Mouse (Mus musculus): ENCODE data around the gene Tlr4.

Tlr4 gene

DNA sequence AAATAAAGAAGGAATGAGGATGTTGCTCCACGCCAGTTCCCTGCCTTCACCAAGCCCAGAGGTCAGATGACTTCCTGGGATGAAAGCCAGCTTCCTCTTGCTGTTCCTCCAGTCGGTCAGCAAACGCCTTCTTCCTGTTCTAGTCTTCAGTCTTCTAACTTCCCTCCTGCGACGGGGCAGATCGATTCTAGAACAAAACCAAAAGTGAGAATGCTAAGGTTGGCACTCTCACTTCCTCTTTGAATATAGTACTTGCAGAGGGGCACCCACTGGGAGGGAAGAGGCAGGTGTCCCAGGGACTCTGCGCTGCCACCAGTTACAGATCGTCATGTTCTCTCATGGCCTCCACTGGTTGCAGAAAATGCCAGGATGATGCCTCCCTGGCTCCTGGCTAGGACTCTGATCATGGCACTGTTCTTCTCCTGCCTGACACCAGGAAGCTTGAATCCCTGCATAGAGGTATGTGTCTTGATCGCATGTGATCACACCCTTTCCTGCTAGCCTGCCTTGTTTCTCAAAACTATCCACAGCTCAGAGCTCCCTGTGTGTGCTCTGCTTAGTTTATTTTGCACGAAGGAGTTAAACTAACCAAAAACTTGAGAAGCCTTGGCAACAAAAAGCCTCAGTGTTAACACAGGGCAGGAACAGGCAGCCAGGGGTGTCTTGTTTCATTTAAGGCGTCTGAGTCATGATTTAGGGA lies at the start of gene Tlr4:
Tlr4 (plus strand) TSS at position 122 of the 700 bp plus-strand sequence.
- no peak for DNase-seq (ENCODE audit: low read depth, low spot score)

GRCm38 (mm10) chr4:66794283-66794682 lies 33.1 kb upstream of the Tlr4 start:
- DNase-seq (ENCODE audit: low read depth, low spot score) = no peak

DNA sequence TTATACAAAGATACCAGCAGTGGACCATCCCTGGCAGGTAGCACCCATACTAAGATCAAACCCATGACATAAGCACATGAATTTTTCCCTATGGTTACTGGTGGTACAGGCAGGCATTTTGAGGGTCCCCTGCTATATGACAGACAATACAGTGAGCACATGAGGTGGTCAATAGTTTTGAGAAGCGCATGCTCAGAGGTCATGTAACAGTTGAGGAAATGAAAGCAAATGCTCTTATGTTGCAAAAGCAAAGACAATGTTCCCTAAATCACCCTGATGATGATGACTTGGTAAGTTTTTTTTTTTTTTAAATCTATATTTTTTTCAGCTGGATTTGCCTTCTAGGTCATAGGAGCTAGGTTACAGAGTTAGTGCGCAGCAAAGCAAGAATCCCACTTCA lies 30.7 kb upstream of the Tlr4 start:
- no peak for DNase-seq (ENCODE audit: low read depth, low spot score)

DNA sequence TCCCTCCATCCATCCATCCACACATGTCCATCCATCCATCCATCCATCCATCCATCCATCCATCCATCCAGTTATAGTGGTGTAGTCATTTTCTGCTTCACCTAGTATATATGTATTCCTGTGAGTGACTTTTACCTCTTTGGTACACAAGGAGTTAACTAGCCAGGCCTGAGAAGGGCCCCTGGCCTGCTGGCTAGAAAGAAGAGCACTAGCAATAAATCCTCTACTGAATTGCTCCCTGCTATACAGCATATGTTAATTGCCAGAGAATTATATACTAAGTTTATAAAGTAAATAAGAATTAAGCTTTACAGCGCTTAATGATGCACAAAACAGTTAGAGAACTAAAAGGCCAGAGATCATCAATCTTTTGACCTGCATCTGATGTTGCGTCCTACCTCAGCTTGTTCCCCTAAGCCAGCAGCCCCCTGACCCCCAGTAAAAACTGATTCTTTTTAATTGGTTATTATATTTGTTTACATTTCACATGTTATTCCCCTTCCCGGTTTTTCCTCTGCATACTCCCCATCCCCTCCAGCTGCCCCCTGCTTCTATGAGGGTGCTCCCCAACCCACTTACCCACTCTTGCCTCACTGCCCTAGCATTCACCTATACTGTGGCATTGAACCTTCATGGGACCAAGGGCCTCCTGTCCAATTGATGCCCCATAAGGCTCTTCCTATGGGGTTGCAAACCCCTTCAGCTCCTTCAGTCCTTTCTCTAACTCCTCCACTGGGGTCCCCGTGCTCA lies 22.7 kb upstream of the Tlr4 start:
- no peak for DNase-seq (ENCODE audit: low read depth, low spot score)

DNA sequence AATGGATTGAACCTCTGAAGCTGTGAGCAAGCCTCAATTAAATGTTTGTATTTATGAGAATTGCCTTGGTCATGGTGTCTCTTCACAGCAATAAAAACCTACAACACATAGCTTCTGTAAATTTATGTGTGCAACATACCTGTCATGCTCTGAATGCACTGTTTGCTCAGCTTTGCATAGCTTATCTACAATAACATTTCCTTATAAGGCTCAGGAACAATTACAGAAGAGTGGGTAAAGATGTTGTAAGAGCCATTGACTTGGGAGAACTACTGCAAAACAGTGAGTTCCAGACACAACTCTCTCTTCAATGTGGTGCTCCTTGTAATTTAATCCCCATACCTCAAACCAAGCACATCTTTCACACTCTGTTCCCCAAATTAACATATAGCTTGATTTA lies 21.6 kb upstream of the Tlr4 start:
- no peak for DNase-seq (ENCODE audit: low read depth, low spot score)

DNA sequence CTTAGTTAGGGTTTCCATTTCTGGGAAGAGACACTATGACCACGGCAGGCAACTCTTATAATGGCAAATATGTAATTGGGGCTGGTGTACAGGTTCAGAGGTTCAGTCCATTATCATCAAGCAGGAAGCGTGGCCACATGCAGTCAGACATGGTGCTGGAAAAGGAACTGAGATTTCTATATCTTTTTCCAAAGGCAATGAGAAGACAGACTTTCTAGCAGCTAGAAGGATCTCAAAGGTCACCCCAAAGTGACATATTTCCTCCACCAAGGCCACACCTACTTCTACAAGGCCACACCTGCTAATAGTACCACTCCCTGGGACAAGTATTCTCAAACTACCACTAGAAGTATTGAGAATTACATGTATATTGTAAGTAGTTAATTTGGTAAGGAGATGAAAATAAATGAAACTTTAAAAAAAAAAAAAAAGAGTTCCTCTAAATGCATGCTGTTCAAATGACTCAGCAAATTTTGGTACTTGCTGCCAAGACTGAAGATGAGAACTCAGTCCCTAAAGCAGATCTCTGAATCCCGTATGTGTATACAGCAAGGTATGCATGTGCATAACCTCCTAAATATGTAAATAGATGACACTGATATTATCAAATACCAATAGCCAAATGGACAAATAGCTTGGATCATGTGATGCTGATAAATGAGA lies 10.9 kb upstream of the Tlr4 start:
- no peak for DNase-seq (ENCODE audit: low read depth, low spot score)

DNA sequence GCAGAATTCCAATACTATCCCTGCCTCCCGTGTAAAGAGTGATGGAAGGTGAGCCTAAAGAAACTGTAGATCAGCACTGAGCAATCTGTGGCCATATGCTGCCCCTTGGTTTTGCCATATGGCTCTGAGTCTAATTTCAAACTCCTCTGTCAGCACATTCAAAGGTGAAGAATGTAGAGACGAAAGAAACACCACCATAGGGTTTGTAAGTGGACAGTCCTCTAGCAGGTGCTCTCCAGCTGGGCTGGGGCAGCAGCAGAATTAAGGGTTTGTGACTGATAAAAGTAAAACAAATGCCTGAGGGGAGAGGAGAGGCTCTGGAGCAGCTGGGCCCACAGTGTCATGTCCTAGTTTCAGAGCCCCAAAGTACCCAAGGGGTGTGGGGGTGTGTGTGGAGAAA lies 6.2 kb upstream of the Tlr4 start:
- no peak for DNase-seq (ENCODE audit: low read depth, low spot score)

DNA sequence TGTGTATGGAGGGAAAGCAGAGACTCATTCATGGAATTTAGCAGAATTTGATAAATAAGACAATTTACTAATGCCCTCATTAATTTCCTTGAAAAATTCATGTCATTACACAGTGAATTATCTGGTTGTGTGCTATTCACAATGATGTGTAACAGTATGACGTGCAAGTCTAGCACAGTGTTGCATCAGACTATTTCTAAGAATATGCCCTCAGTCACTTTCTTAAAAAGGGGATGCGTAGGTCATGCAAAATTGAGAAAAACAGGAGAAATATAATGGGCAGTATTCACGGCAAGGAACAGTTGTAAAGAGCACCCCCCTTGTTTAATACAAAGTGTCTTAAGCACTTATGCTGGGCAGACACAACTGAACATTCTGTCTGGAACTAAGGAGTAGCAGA lies 5.6 kb upstream of the Tlr4 start:
- no peak for DNase-seq (ENCODE audit: low read depth, low spot score)

DNA sequence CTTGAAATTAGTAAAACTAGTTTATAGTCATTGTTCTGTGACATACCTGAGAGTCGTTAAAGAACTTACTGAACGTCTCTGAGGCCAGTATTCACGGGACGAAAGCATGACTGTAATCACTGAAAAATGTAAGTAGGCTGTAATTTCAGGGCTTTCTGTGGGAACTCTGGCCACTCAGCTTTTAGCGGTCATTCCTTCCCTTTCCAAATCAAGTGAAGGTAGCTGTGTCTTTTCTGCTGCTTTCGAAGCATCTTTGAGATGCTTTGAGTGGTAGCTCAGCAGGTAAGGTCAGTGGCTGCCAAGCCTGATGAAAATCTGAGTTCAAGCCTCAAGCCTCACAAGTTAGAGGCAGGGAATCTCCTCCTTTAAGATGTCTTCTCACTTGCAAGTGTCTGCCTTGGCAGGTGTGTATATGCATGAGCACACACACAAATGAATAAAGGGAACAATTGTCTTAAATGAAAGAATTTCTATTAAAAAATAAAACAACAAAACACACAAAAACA lies 832 bp downstream of the Tlr4 start:
- DNase-seq (ENCODE audit: low read depth, low spot score) = no peak

DNA sequence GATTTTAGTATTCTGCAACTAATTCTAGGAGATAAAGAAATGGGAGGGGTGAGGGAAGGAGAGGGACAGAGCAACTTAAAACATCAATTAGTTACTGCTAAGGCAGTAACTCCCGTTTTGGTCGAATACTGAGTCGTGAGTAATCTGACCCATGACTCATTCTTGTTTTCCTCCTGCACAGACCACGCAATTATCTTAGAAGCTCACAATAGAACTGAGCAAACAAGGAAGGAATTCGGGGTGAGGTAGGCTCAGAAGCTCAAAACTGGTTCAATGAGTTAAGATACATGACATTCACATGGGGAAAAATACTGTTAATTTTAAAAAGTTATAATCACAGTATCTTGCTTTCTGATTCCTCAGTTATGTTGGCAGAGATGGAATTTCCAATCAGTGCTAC lies 1.3 kb downstream of the Tlr4 start:
- no peak for DNase-seq (ENCODE audit: low read depth, low spot score)

DNA sequence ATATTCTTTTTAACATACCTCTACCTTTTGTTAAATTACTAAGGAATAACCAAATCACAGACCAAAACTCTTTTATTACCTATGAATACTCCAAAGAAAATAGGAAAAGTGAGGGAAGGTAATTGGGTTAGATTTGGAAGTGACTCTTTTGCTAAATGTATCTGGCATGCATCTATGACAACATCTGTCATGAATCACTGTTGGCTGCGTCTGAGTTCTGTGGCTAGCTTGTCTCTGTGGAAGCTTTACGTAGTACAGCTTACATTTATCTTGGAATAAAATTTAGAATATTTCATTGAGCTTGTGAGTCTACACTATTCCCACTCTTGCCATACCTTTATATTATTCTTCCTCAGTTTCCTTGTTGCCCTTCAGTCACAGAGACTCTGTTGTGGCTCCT lies 10.7 kb downstream of the Tlr4 start:
- no peak for DNase-seq (ENCODE audit: low read depth, low spot score)

DNA sequence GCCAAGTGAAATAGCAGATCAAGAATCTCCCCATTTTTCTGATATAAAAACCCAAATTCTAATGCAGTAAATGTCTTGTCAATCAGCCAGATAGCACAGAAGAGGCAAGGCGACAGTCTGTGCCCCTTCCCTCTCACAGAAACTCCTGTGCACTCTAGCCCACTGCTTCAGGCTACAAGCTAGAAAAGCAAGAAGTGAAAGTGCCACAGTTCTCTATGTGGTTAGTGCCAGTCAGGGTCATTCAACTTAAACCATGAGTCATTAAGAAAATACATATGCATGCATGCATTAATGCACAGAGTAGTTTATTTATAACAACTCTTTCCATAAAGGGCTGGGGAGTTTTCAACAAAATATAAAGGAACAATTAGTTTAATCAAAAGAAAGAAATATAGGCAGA lies 15.9 kb downstream of the Tlr4 start:
- no peak for DNase-seq (ENCODE audit: low read depth, low spot score)

GRCm38 (mm10) chr4:66852011-66852410 lies 24.6 kb downstream of the Tlr4 start:
- DNase-seq (ENCODE audit: low read depth, low spot score) = no peak

DNA sequence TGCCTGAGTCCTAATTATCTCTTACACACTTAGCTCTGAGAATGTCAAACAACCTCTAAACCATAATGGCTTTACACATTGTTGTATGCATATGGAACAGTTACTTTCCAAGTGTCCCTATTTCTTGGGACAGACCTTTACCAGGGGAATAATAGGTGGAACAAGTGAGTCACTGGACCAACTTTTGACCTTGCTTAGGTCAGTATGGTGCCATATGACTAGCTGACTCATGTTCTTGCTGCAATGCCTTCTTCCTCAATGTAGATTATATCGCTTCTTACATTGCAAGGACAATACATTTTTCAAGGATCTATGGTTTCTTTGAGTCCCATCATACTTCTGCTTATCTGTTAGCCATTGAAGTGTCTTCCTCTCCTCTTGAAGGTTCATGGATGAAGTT lies 29.6 kb downstream of the Tlr4 start:
- no peak for DNase-seq (ENCODE audit: low read depth, low spot score)

- no peak for DNase-seq (ENCODE audit: low read depth, low spot score)
Measured at GRCm38 (mm10) chr4:66869919-66870318, 42.5 kb downstream of the Tlr4 start.

DNA sequence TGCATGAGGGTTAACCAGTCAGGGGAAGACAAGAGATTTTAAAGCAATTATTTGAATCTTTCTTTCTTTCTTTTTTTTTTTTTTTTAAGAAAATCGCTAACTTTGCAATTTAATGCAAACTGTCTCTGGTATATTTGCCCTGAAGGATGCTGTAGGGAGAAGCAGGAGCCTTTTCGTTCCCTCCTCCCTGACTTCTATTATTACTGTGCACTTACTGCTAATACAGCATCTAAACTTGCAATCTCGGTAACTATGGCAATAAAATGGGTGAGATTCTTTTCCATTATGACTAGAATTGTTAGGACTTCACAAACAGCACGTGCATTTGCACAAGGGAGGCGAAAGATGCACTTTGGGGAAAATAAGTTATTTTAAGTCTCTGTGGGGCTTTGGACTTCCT lies 44.6 kb downstream of the Tlr4 start:
- DNase-seq (ENCODE audit: low read depth, low spot score) = no peak

- no peak for DNase-seq (ENCODE audit: low read depth, low spot score)
Measured at GRCm38 (mm10) chr4:66873342-66873741, 46.0 kb downstream of the Tlr4 start.

DNA sequence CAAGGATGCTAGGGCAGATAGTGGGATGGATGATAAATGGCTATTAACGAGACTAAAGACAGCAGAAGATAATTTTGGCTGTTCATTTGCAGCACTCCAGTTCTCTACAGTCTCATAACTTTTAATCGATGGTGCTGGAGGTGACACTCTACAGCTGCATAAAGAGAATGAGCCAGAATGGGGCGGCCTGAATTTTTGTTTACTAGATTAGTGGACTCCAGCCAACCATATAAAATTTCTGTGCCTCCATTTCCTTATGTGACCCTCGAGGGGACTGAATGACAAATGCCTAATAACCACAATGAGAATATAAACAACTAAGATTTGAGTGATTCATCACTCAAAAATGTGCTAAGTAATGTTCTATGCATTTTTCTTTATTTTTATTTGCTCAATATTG lies 48.4 kb downstream of the Tlr4 start:
- no peak for DNase-seq (ENCODE audit: low read depth, low spot score)

- no peak for DNase-seq (ENCODE audit: low read depth, low spot score)
Measured at GRCm38 (mm10) chr4:66877609-66878008, 50.2 kb downstream of the Tlr4 start.

DNA sequence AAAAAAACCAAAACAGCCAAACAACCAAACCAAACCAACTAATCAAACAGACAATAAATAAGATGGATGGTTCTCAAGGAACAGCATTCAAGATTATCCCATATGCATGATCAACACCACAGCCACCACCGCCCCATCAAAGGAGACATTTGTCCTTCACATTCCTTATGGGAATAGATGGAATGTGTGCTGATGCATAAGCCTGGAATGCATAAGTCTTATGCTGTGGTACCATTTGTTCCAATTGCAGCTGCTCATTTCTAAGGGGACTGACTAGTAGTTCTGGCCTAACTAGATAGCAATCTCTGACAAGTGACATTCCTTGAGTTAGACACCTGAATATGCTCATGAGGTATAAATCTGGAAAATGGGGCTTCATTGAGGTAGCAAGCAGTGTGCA lies 54.1 kb downstream of the Tlr4 start:
- no peak for DNase-seq (ENCODE audit: low read depth, low spot score)

DNA sequence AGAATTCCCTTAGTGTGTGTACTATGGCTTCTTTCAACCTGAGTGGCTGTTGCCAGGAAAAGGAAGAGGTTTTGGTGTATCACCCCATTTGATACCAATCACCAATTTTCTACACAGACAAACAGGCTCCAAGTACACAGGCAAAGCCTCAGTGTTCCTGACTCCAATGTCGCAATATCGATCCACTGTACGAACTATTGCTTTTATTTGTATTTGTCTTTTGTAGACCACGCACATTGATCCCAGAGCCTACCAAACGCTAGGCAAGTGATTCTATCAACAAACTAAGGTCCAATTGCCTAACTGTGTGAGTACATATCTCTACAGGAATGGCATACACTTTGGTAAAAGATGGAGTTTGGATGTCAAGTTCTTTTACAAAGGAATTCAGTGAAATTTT lies 55.9 kb downstream of the Tlr4 start:
- DNase-seq (ENCODE audit: low read depth, low spot score) = no peak

GRCm38 (mm10) chr4:66894547-66894946 lies 67.2 kb downstream of the Tlr4 start:
- DNase-seq (ENCODE audit: low read depth, low spot score) = no peak

DNA sequence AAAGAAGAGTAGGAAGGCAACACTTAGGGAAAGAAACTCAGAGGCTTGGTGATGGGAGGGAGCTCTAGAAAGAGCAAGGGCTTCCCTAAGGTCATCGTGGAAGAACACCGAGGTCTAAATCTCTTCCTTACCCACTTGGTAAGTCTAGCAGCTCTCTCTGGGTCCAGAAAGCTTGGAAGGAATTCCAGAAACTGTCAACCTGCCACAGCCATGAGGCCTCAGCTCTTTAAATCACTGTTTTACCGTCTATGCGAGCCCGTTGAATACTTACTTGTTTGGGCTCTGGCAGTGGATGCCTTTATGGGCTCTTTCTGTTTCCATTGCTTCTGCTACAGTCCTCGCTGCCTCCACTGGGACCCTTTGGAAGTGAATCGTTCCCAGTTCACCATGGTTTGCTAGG lies 67.6 kb downstream of the Tlr4 start:
- no peak for DNase-seq (ENCODE audit: low read depth, low spot score)

Measured in ES-CJ7 (cell line).